Mouse (Mus musculus): ENCODE results near the gene Hpse2. TPM values are rescaled to one million over a fixed set of nuclear protein-coding genes. Genes with fewer than 3 reads are reported as not detected.
A peak's percentile ranks its signal among the peaks of the same experiment; 100 is the strongest.
"Not testable (repeated sequence)": the region's sequence is repeated elsewhere in the genome, so short reads cannot be mapped to it uniquely, and the experiment has no call there.

Gene Hpse2
- polyA plus RNA-seq, 1 experiment from 2014 or later: 0.58 TPM

- Histone ChIP-seq H3K4me3 (ENCODE audit: low read length) (no peak overlapping the region), H3K4me1 (ENCODE audit: control insufficient read depth, insufficient read depth, low read length) (no peaks in the 10 kb centered on the region), H3K27ac (ENCODE audit: low read depth, low read length) (no peak overlapping the region), H3K9ac (ENCODE audit: low read depth, low read length) (no peak overlapping the region), H3K36me3 (ENCODE audit: control insufficient read depth, insufficient read depth, low read length) (no peaks in the 10 kb centered on the region), H3K9me3 (ENCODE audit: control insufficient read depth, low read length) (no peaks in the 10 kb centered on the region), H3K27me3 (ENCODE audit: control insufficient read depth, insufficient read depth, low read length) (no peaks in the 10 kb centered on the region), H3K4me2 (replicated peaks; ENCODE audit: low read depth, low read length) (no peak overlapping the region)
- no peak for ATAC-seq (ENCODE audit: low FRiP score, low TSS enrichment)
- WGBS: 81% methylated on average over 10 of the region's 10 CpGs
Observed at GRCm38 (mm10) chr19:42809491-42809890, 578.7 kb downstream of the Hpse2 start.

GRCm38 (mm10) chr19:42797866-42798265, 590.3 kb downstream of the Hpse2 start:
- Histone ChIP-seq H3K9ac (ENCODE audit: low read depth, low read length) (no peak overlapping the region), H3K4me1 (ENCODE audit: control insufficient read depth, insufficient read depth, low read length) (peaks cover 5% of the 10 kb centered on the region; the same call in 1 of the 2 replicates), H3K36me3 (ENCODE audit: control insufficient read depth, insufficient read depth, low read length) (no peaks in the 10 kb centered on the region), H3K27ac (ENCODE audit: low read depth, low read length) (no peak overlapping the region), H3K4me3 (ENCODE audit: low read length) (no peak overlapping the region), H3K4me2 (replicated peaks; ENCODE audit: low read depth, low read length) (no peak overlapping the region), H3K27me3 (ENCODE audit: control insufficient read depth, insufficient read depth, low read length) (no peaks in the 10 kb centered on the region; the same call in 1 of the 2 replicates), H3K9me3 (ENCODE audit: control insufficient read depth, low read length) (no peaks in the 10 kb centered on the region)
- no peak for ATAC-seq (ENCODE audit: low FRiP score, low TSS enrichment)
- 40% methylated on average over 2 of the region's 2 CpGs for WGBS

- H3K9ac ChIP-seq (ENCODE audit: low read depth, low read length): 0 out of 2 replicates have a peak overlapping the region, but pooled peaks have one; percentile 56
- no peaks in the 10 kb centered on the region for H3K9me3 ChIP-seq (ENCODE audit: control insufficient read depth, low read length)
- H3K36me3 ChIP-seq (ENCODE audit: control insufficient read depth, insufficient read depth, low read length): no peaks in the 10 kb centered on the region
- no peak overlapping the region for H3K27ac ChIP-seq (ENCODE audit: low read depth, low read length)
- ATAC-seq (ENCODE audit: low FRiP score, low TSS enrichment): no peak
- WGBS: 18% methylated on average over 9 of the region's 9 CpGs
- no peaks in the 10 kb centered on the region; the same call in 1 of the 2 replicates for H3K27me3 ChIP-seq (ENCODE audit: control insufficient read depth, insufficient read depth, low read length)
- peak overlapping the region; percentile 42 for H3K4me3 ChIP-seq (ENCODE audit: low read length)
- H3K4me2 ChIP-seq (replicated peaks; ENCODE audit: low read depth, low read length): peak overlapping the region; percentile 94
- H3K4me1 ChIP-seq (ENCODE audit: control insufficient read depth, insufficient read depth, low read length): peaks cover 5% of the 10 kb centered on the region; the same call in 1 of the 2 replicates
Observed at GRCm38 (mm10) chr19:42795801-42796200, 592.4 kb downstream of the Hpse2 start.

- Histone ChIP-seq H3K4me2 (replicated peaks; ENCODE audit: low read depth, low read length) (peak overlapping the region; percentile 94), H3K36me3 (ENCODE audit: control insufficient read depth, insufficient read depth, low read length) (no peaks in the 10 kb centered on the region), H3K9ac (ENCODE audit: low read depth, low read length) (peak overlapping the region; percentile 56), H3K27ac (ENCODE audit: low read depth, low read length) (no peak overlapping the region), H3K4me3 (ENCODE audit: low read length) (peak overlapping the region; percentile 42), H3K4me1 (ENCODE audit: control insufficient read depth, insufficient read depth, low read length) (peaks cover 5% of the 10 kb centered on the region; the same call in 1 of the 2 replicates), H3K27me3 (ENCODE audit: control insufficient read depth, insufficient read depth, low read length) (no peaks in the 10 kb centered on the region; the same call in 1 of the 2 replicates), H3K9me3 (ENCODE audit: control insufficient read depth, low read length) (no peaks in the 10 kb centered on the region)
- peak; percentile 90 for ATAC-seq (ENCODE audit: low FRiP score, low TSS enrichment)
- WGBS: under 1% methylated on average over 28 of the region's 31 CpGs
Observed at GRCm38 (mm10) chr19:42794914-42795613, 593.1 kb downstream of the Hpse2 start.

- no peaks in the 10 kb centered on the region for H3K36me3 ChIP-seq (ENCODE audit: control insufficient read depth, insufficient read depth, low read length)
- ATAC-seq (ENCODE audit: low FRiP score, low TSS enrichment): peak; percentile 50; the same call in 1 of the 2 replicates
- no peak overlapping the region for H3K4me3 ChIP-seq (ENCODE audit: low read length)
Observed at GRCm38 (mm10) chr19:42788311-42788710, 599.8 kb downstream of the Hpse2 start.

GRCm38 (mm10) chr19:42785562-42786220, 602.5 kb downstream of the Hpse2 start:
- 69% methylated on average over 8 of the region's 8 CpGs for WGBS
- no peaks in the 10 kb centered on the region for H3K9me3 ChIP-seq (ENCODE audit: control insufficient read depth, low read length)
- H3K9ac ChIP-seq (ENCODE audit: low read depth, low read length): no peak overlapping the region
- no peaks in the 10 kb centered on the region for H3K4me1 ChIP-seq (ENCODE audit: control insufficient read depth, insufficient read depth, low read length)
- H3K27me3 ChIP-seq (ENCODE audit: control insufficient read depth, insufficient read depth, low read length): no peaks in the 10 kb centered on the region
- no peak overlapping the region for H3K27ac ChIP-seq (ENCODE audit: low read depth, low read length)
- H3K4me3 ChIP-seq (ENCODE audit: low read length): no peak overlapping the region
- no peak for ATAC-seq (ENCODE audit: low FRiP score, low TSS enrichment)
- no peaks in the 10 kb centered on the region for H3K36me3 ChIP-seq (ENCODE audit: control insufficient read depth, insufficient read depth, low read length)
- H3K4me2 ChIP-seq (replicated peaks; ENCODE audit: low read depth, low read length): no peak overlapping the region

More at GRCm38 (mm10) chr19:42788311-42788710, 599.8 kb downstream of the Hpse2 start:
- WGBS: 37% methylated on average over 5 of the region's 5 CpGs
- no peak overlapping the region for H3K4me2 ChIP-seq (replicated peaks; ENCODE audit: low read depth, low read length)
- no peak overlapping the region for H3K9ac ChIP-seq (ENCODE audit: low read depth, low read length)
- H3K27ac ChIP-seq (ENCODE audit: low read depth, low read length): no peak overlapping the region
- no peaks in the 10 kb centered on the region for H3K9me3 ChIP-seq (ENCODE audit: control insufficient read depth, low read length)
- no peaks in the 10 kb centered on the region for H3K27me3 ChIP-seq (ENCODE audit: control insufficient read depth, insufficient read depth, low read length)
- H3K4me1 ChIP-seq (ENCODE audit: control insufficient read depth, insufficient read depth, low read length): no peaks in the 10 kb centered on the region

DNA sequence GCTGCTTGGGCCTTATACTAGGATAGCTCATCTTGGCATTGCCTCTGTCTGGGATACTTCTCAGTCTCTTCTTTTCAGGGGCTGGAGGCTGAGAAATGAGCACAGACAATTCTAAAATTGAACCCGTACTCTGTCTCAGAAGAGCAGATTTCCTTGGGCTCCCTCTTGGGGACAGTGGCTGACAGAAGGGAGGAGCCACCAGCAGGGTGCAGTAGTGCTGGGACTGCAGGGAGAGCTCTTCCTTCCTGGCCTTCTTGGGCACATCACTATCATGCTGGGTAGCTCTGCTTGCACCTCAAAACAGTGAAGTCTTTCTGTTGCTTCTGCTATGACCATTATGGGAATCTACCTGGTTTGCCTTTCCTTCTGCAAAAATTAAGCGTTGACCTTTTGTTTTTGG, 603.0 kb downstream of the Hpse2 start:
- WGBS: 20% methylated on average over 2 of the region's 2 CpGs
- Histone ChIP-seq H3K9ac (ENCODE audit: low read depth, low read length) (no peak overlapping the region), H3K4me2 (replicated peaks; ENCODE audit: low read depth, low read length) (no peak overlapping the region), H3K9me3 (ENCODE audit: control insufficient read depth, low read length) (no peaks in the 10 kb centered on the region), H3K27me3 (ENCODE audit: control insufficient read depth, insufficient read depth, low read length) (no peaks in the 10 kb centered on the region), H3K4me1 (ENCODE audit: control insufficient read depth, insufficient read depth, low read length) (no peaks in the 10 kb centered on the region), H3K27ac (ENCODE audit: low read depth, low read length) (no peak overlapping the region), H3K36me3 (ENCODE audit: control insufficient read depth, insufficient read depth, low read length) (no peaks in the 10 kb centered on the region), H3K4me3 (ENCODE audit: low read length) (no peak overlapping the region)
- ATAC-seq (ENCODE audit: low FRiP score, low TSS enrichment): no peak

DNA sequence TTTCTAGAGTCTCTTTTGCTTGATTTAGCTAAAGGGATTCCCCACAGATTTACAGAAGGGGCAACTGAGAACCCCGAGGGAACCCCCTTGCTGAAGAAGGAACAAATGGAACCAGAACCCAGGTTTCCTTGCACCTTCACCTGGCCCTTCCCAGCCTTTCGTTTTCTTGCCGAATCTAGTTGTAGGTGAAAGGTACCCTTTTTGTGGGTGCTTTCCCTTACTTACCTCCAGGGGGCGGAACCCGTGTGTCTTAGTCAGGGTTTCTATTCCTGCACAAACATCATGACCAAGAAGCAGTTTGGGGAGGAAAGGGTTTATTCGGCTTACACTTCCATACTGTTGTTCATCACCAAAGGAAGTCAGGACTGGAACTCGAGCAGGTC, 608.0 kb downstream of the Hpse2 start:
- H3K27me3 ChIP-seq (ENCODE audit: control insufficient read depth, insufficient read depth, low read length); H3K36me3 ChIP-seq (ENCODE audit: control insufficient read depth, insufficient read depth, low read length); ATAC-seq (ENCODE audit: low FRiP score, low TSS enrichment); H3K9me3 ChIP-seq (ENCODE audit: control insufficient read depth, low read length); H3K4me1 ChIP-seq (ENCODE audit: control insufficient read depth, insufficient read depth, low read length): not testable (repeated sequence)
- Histone ChIP-seq H3K4me2 (replicated peaks; ENCODE audit: low read depth, low read length) (peak overlapping the region; percentile 75), H3K9ac (ENCODE audit: low read depth, low read length) (peak overlapping the region; percentile 47), H3K27ac (ENCODE audit: low read depth, low read length) (peak overlapping the region; percentile 30), H3K4me3 (ENCODE audit: low read length) (peak overlapping the region; percentile 45)
- 52% methylated on average over 7 of the region's 7 CpGs for WGBS
